Comparison of ENCODE assay signal across 11 mouse cellular contexts in the genomic region with DNA sequence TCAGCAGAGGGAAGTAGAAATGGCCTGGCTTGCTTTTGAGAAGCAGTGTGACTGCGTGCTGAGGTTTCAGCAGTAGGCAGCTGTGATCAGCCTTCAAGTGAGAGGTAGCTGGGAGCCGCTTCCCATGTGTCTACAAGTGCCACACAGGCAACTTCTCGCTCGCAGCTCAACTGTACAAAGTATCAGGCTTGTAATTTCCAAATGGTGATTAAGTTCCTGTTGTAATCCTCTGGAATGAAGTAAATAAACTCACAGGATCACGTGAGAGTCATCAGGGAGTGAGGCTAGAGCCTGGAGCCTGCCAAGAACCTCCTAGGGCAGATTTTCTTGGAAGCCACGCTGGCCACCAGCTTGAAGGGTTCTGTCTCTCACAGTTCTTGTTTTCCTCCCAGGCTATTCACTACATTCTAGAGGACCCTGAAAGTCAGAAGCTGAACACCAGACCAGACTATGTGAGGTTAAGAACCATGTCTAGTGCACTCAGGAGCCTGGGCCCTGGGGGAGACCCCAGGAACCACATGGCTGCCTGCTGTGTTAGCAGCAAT. TPM values are rescaled to one million over a fixed set of nuclear protein-coding genes. Genes with fewer than 3 reads are reported as not detected.
"Had no signal": no experiment of that assay in that cellular context is flagged by ENCODE, and none has a peak within 500 bp of the region (broad histone marks: within the 10 kb centered on the region; RNA-seq: fewer than 3 reads in every experiment).

No protein-coding gene starts in this region.

RNA-seq across cellular contexts. Expression of gene Nat8f3, which starts 9.8 kb away (rescaled TPM):
- total RNA-seq: megakaryocyte, adult 5-6 weeks had no signal
- polyA plus RNA-seq: kidney, postnatal 0 days; liver, embryonic 13.5 days; liver, postnatal 0 days; myocyte; neural tube, embryonic 11.5 days; stomach, postnatal 0 days had no signal

RNA-seq across cellular contexts. Expression of gene Nat8f7, which starts 42.8 kb away (rescaled TPM):
- total RNA-seq: megakaryocyte, adult 5-6 weeks had no signal
- polyA plus RNA-seq: limb, embryonic 12.5 days; liver, embryonic 13.5 days; liver, postnatal 0 days; midbrain, embryonic 10.5 days; midbrain, embryonic 14.5 days; myocyte; neural tube, embryonic 11.5 days; neural tube, embryonic 15.5 days; stomach, postnatal 0 days had no signal
